Mouse (Mus musculus) right cerebral cortex, adult 18-20 months (tissue): ENCODE measurements around the gene Sema4f.

Experiments
- DNase-seq: peaks from one replicate; pipeline ENCODE4 v3.0.0; 2022; ENCODE audit warnings: mixed read lengths

Sema4f gene

GRCm38 (mm10) chr6:82939167-82939912, at the start of gene Sema4f:
TSS of gene Sema4f (minus strand) at chr6:82939769.
- DNase-seq = peak; percentile 88

DNA sequence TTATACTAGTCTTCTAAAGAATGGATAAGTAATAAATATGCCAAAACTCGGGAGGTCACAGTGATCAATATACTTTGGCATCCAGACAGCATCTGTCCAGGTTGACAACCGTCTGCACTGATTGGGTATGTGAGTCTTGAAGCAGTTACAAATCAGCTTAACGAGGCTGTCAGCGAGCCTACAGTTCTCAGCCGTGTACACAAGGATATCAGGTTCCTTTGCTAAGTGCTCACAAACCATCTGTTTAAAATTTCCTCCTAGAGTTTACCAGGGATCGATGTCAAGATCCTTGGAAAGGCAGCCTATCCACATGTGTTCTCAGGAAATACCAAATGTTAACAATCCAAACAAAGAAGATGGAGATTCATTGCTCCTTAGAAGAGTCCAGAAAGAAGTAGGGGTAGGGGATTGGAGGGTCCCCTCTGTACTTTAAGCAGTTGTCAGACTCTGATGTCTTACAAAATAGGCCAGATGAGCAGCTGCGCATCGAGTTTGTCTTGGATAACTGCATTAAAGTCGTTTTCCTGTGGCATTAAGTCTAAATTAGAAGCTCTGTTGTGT, 47.9 kb upstream of the Sema4f start:
- DNase-seq = no peak

- peak; percentile 64 for DNase-seq
Observed at GRCm38 (mm10) chr6:82971031-82971430, 31.5 kb upstream of the Sema4f start.

DNA sequence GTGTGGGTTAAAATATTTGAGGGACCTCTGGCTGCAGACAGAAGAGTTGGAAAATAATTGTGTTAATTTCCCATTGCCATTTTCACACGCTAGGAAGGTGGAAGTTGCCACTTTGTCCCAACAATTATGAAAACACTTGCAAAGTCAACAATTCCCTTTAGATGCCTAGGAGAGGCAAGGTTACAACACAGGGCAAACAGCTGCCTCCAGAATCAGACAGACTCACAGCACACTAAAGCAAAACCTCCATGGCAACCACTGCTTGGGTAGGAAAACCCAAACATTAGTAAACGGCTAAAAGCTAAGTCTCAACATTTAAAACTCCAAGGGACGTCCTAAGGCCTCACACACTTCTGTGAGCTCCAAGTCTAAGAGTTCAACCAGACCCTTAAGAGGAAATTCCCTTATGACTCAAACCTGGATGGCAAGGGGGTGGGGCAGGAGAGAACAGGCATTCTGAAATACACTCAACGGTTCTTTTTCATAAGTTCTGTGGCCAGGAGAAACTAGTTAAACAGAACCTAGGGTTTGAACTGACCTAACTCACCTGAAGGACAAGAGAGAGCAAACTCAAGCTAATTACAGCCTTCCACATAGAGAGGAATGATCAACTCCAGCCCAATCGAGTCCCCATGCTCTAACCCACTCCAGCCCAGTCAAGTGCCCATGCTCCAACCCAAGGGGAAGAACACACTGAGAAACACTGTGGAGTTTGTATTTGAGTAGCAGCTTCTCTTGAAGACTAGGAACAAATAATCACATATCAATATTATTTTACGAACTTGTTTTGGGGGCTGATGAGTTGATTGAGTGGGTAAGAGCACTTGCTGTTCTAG, 29.9 kb upstream of the Sema4f start:
- no peak for DNase-seq

DNA sequence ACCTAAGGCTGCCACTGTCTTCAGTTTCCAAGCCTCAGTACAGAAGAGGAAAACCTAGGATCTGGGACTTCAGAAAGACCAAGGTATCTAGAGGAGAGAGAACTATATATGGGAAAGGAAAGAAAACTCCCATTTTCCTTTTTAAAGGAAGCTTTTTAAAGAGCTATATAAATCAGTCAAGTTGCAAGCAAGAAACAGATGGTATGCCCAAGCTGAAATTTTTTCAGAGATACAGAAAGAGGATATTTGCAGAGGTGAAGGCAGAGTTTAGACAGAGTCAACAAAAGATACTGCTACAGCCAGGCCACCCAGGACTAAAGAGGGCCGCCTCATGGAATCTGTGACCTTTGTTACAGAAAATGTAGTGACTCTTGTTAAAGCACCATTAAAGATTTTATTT, 22.1 kb upstream of the Sema4f start:
- no peak for DNase-seq

- no peak for DNase-seq
Observed at GRCm38 (mm10) chr6:82956553-82957251, 17.1 kb upstream of the Sema4f start.

GRCm38 (mm10) chr6:82946651-82947050, 7.1 kb upstream of the Sema4f start, which contains the start of gene M1ap:
TSS of gene M1ap (plus strand) at chr6:82946902.
- no peak for DNase-seq

DNA sequence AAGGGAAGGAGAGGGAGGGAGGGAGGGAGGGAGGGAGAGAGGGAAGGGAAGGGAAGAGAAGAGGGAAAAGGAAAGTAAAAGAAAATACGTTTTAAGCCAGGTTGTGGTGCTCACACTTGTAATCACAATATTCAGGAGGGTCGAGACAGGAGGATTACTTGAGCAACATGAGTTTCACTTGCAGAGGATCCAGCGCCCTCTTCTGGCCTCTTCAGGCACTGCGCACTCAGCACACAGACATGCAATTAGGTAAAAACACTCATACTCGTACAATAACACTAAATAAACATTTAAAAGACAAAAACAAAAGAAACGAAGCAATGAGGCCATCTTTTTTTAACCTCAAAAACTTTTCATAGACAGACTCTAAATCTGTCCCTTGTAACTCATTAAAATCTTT, 6.2 kb upstream of the Sema4f start:
- no peak for DNase-seq

GRCm38 (mm10) chr6:82940765-82941164, 1.2 kb upstream of the Sema4f start:
- no peak for DNase-seq

DNA sequence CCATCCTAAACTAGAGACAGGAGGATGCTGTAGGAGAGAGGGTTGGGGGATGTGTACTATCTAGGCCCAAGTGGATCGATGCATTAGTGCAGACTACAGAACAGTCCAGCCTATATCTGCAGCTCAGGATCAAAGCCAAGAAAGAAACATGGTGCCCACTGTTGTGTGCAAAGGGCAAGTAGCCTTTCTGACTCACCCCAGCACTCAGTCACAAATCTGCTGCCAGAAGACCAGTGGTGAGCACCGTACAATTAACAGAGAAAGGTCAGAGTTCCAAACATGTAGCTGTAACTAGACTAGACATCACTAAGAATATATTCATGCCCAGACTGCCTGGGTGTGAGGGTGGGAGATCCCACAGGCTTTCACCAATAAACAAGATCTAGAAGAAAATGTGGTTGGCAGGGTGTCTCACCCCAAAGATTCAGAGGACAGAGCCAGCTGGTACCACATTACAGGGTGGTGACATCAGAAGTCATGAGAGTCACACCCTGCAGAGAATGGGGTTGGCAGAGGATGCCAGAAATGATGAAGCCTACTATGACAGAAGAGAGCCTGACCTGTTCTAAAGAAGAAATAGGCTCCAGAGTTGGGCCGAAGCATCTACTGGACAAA, 4.8 kb downstream of the Sema4f start:
- DNase-seq = no peak

DNA sequence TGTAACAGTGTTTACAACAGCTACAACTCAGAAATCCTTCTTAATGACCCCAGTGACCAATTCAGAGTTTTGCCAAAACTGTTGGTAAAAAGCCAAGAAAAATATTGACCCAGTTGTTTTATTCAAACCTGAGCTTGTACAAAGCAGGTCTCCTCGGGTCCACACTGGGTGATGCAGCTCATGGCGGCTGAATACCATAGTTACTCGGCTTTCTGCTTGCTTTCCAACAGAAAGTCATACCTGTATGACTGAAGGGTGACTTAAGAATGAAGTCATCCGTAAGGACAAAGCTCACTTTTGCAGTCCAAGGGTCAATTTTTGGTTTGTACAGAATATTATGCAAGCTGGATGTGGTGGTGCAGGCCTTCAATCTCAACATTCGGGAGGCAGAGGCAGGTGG, 12.0 kb downstream of the Sema4f start:
- DNase-seq = no peak

- DNase-seq = no peak
Observed at GRCm38 (mm10) chr6:82926528-82926927, 13.0 kb downstream of the Sema4f start.

DNA sequence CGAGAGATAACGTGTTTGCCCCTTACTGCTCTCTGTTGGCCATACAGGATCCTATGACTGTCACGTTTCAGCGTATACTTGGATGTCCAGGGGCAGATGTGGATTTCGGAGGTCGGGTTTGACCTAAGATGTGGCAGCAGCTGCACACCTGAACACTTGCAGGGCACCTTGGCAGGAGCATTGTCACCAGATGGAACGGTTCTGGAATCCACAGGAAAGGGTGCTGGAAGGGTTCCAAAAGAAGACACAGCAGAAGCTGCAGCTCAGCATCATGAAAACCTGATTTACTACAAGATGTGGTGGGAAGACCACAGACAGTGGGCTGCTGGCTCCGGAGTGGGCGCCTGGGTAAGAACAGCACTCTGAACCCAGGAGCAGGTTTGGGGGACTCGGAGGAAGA, 13.5 kb downstream of the Sema4f start:
- no peak for DNase-seq

GRCm38 (mm10) chr6:82925005-82925404, 14.6 kb downstream of the Sema4f start:
- no peak for DNase-seq

DNA sequence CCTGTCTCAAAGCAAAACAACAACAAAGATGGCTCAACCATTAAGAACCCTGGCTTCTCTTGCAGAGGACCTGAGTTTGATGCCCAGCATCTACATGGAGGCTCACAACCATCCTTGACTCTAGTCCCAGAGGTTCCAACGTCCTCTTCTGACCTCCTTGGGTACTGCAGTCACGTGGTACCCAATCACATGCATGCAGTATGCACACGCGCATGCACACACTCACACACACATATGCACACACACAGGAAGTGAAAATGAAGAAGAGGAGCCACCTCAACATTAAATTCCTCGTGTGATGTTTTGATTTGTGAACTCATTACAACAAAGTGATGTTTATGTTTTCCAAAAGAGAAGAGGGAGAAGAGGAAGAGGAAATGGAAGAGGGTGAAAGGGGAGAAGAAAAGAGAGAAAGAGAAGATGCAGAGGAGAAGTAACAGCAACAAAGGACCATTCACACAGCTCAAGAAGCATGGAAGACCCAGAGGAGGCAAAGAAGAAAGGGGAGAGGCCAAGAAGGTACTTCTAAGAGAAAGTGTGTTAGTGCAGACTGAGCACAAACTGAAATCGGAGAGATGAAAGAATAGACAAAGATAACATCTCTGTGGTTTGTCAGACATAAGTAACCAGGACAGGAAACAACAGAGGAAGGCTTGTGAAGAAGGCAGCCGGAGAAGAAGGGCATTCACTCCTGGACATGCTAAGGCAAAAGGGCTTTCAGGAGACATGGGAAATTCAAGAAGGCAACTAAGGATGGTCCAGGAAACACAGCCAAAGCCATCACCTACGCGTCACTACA, 17.9 kb downstream of the Sema4f start:
- DNase-seq = no peak

- DNase-seq = no peak
Observed at GRCm38 (mm10) chr6:82919520-82919919, 20.0 kb downstream of the Sema4f start.

DNA sequence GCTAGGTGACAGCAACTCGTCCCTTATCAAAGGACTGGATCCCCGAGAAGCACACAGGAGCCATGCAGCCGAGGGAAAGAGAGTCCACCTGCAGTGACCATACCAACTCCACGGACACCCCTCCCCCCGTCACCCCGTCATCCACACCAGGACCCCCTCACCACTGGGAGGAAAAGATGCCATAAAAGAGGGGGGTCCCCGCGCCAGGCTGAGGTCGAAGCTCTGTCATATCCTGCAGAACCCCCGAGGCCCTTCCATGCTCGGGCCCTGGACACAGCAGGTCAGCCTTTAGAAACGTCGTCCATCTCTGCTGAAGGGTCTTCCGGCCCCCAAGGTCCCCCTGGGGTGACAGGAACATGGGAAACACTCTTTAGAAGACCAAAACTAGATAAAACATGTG, 21.2 kb downstream of the Sema4f start:
- no peak for DNase-seq

DNA sequence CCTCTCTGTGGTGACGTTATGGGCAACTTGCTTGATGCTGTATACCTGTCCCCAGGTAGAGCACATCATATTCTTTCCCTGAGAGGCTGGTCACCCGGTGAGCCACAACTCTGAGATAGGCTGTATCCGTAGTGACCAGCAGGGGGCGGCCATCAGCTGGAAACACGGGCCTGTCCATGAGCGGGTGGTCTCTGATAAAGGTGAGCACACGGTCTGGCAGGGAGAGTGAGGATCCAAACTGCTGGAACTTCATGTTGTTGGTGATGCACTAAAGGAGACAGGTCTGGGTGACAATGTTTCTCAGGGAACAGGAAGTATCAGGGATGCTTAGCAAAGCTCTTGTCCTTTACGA, 21.8 kb downstream of the Sema4f start:
- peak; percentile 48 for DNase-seq

DNA sequence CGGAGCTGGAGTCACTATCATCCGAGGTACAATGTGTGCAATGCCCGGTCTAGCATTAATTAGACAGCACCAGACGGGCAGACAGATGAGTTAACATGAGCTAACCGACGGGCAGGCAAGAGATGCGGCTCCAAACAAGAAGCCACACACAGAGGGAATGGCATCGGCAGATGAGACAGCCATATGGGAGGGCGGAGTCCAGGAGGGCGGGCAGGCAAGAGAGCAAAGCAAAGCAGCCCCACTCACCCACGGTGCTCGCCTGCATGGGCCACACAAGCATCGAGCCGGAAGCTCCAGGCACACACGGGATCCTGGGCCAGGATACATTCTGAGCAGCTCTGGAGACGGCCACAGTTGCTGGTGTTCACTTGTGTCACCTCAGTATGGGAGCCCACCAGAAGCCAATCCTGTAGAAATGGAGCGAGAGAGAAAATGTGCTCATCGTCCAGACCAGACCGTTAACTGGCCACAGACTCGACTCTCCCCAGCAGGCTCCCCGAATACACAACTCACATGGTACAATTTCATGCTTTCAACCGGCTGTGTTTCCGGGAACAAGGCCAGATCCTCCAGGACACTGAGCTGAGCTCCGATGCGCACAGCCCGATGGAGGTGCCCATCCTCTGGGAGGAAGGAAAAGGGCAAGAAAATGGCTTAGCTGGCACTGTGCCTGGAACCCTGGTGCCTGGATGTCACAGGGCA, 22.3 kb downstream of the Sema4f start:
- peak; percentile 75 for DNase-seq

DNA sequence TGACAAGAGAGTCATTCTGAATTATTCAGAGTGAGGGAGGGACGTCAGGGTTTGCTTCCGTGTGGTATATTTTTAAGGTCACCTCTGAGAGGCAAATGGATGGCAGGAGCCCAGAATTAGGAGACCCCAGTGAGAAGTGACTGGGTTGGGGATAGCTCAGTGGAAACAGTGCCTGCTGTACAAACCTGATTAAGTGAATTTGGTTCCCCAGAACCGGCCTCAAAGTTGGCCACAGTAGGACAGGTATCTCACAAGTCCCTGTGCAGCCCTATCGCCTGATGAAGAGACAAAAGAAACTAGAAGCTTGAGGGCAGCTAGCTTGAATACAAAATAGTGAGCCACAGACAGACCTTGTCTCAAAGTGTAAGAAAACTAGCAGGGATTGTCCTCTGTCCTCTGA, 23.1 kb downstream of the Sema4f start:
- DNase-seq = no peak

DNA sequence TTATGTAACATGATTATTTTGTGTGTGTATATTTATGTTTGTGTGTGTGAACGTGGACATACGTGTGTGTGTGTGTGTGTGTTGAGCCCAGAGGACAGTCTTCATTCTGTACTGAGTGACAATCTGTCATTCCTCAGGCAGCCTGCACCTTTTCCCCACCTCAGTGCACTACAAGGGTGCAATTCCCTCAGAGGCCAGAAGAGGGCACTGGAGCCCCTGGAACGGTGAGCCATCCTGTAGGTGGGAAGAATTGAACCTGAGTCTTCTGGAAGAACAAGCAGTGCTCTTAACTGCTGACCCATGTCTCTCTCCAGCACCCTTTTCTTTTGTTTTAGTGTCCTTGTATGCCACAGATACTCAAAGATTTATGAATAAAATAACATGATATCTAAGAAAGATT, 23.7 kb downstream of the Sema4f start:
- peak; percentile 47 for DNase-seq
